Mouse (Mus musculus): ENCODE data around the gene Inhba.

Inhba gene

DNA sequence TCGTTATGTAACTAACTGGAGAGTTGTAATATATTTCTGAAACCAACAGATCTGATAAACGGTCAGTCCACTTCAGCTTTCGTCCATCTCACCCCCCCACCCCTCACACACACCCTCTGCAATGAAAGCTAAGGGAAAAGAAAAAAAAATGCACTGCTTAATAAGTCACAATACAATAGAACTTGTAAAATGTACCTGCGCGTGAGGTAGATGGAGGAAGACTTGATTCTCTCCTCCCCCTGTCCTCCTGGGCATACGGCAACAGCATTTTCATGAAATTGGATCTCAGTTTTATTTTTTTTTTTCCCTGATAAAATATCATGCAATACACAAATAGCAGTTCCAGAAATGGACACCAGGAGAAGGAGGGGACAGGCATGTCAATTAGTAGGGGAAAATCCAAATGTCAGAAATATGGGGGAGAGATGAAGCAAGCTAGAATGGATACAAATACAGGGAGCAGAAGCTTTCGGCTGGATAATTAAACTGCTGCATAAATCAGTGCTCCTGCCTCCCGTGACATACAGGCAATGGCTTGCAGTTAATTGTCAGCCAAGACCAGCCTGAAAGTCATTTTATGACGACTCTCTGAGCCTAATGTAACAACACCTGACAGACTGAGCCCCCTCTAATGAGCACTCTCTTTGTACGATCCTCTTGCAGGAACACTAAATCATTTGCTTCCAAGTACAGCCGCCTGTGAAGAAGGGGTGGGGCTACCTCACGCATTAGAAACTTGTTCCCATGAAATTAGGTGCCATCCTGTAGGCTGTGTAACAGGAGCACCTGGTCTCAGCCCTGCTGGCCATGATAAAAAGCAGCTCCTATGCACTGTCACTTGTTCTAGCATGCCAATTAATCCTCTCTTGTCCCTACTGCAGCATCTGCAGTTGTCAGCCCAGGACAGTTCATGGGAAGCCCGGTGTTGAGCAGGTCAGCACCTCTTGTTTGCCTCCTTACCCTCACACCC lies 11.7 kb downstream of the Inhba start:
- in situ Hi-C loops (cut with MboI) = no loop called here

DNA sequence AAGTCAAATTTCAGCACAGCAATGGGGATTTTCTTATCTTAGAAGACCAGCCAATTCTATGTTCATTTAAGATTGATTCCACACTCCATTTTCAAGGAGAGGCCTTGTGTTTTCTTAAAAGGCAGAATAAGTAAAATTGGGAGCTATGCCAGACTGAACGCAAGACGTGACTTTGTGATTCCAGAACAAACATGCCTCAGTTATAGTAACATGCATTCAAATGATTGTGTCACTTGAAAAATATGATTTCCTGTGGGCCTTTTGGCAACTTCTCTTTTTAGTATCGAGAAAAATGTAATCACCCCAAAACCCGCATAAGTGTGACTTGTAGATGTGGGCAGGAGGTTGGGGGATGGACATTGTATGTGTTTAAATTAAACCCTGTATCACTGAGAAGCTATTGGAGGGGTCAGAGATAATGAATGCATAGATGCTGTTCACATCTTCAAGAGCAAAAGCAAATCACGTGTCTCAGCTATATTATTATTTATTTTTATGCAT lies 19.0 kb downstream of the Inhba start:
- in situ Hi-C loops (cut with MboI) = no loop called here

DNA sequence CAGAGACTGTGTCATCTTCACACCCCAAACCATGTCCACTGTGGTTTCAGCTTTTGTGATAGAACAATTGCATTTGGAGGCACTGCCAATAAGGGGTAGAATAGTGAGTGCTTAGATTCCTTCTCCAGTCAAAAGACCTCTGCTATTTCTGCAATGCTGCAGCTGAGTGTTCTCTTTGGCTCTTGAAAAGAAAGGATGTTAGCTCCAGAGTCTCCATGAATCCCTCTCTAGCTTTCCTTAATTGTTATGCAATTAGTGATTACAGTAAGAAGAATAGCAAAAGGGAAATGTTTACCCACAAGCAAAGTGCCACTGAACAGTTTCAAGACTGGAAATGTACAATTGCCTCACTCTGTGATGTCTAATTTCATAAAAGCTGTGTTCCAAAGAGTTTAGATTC lies 20.8 kb downstream of the Inhba start:
- in situ Hi-C loops (cut with MboI) = no loop called here

DNA sequence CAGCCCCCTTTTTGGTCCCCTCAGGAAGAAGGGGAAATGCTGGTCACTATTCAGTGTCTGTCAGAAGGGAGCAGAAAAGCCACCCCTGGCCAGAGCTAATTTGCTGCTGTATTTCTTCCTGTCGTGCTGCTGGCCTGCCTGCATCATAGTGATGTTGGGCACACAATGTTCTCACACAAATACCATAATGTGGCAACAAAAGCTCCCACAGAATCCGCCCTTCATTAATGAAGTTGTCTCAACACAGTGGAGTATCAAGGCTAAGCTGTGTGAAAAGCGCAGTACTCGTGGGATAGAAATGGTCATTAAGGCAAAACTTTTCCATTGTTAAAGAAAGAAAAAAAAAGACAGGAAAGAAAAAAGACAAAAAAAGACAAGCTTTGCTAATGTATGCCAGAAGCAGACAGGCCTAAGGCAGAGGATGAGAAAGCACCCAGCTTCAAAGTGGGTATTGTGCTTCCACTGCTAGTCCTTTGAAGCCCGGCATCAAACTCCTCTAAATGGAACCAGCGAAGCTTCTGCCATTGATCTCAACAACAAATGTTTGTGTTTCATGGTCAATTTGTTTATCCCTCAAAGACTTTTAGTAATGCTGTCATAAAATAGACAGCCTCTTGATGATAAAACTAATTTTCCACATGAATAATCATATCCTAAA lies 21.4 kb downstream of the Inhba start:
- in situ Hi-C loops (cut with MboI) = no loop called here

DNA sequence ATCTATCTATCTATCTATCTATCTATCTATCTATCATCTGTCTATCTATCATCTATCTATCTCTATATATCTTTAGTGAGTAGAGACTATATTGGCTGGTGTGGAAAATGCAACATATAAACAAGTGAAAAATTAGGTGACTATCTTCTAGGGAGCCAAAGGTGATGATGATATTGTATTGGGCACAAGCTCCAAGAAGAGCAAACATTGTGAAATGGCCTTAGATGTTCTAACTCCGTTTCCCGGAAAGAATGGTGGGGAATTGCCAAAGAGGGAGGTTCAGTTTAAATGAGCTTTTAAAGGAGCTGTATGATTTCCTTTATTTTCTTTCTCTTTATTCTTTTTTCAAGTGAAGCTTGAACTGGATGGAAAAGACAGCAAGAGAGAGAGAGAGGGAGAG lies 57.4 kb downstream of the Inhba start:
- in situ Hi-C loops (cut with MboI) = no loop called here

DNA sequence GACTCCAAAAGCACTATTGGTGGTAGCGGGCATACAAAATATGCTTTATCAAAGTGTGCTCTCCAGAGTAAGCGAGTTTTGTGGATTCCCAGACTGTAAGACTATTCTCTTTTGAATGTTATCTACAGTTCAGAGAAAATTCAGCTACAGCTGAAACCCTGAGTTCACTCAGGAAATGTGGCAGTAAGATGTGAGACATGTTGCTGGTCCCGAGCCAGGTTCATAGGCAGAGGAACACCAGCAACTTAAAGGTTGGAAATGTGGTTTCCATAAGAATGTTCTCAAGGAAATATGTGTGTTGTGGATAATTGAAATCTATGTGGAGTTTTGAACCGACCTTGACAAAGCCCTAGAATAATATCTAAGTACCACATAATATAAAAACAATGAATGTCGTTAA lies 65.6 kb downstream of the Inhba start:
- in situ Hi-C loops (cut with MboI) = no loop called here

DNA sequence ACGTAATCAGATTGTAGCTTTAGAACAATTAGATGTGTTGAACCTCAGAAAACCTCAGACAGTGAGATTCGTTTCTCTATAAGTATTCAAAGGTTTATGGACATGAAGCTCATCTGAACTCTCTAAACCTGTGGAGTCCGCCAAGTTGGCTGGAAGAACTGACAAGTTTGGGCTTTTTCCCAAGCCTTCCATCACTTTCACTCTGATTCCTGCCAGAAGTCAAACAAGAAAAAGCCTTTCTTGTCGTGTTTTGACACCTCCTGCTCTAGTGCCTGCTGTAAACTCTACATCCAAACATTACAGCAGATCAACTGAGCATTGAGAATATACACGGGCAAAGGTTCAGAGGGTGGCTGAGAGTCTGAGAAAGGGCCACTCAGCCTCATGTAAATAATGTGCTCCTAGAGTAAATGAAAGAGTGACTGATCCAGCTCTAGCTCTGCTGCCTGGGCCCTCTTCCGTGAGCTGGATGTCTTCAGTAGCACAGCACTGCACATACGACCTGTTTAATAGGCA lies 66.6 kb downstream of the Inhba start:
- in situ Hi-C loops (cut with MboI) = no loop called here

DNA sequence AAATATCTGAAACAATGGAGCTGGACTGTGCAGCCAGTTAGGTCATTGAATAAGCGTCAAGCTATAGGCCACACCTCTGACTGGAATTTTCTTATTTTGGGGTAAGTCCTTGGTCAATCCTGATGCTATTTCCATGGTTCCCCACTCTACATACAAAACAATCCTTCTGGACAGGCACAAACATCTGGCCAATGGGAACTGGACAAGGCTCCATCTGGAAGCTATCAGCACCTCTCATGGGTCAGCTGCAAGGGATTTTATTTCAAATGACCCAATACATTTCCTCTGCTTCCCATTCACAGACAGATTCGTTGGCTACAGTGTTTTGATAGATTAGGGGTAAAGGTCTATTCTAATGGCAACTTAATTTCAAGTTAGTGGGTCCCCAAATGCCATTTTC lies 68.6 kb downstream of the Inhba start:
- in situ Hi-C loops (cut with MboI) = no loop called here
